Comparison of ENCODE assay signal across 8 mouse cellular contexts in the genomic region with DNA sequence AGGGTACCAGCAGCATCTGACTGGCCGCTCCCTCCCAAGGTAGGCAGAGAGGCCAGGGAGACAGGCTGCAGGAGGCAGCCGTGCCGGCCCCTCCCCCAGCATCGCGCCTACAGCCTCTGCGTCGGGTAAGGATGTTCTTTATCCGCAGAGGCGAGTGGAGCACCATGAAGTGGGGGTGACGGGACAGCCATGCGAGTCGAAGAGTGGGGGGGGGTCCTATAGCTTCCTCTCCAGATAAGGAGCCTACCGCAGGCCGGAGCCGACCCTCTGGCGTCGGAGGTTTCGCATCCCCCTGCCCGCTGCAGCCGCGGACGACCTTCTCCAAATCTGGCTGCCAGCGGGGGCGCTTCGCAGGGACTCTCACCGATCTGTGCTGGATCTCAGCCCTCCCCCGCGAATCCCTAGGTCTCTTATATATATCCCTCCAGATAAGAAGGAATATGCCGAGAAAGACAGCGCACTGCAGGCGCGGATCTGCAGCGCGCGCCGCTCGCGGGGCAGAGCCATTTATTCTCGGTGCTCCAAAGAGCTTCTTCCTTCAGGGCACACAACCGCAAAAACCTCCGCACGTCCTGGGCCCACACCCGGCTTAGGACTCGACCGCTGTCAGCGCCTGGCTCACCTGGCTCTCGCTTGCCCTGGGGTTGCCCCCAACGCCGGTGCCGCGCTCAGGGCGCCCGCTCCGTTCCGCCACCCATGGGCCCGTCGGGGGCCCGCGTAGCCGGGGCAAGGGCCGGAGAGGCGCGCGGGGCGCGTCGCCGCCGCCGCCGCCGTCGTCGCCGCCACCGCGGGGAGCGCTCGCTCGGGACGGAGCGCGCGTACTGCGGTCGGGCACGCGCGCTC. TPM values are rescaled to one million over a fixed set of nuclear protein-coding genes. Genes with fewer than 3 reads are reported as not detected.
DNase-seq lines count a peak whose midpoint lies in the region; ATAC-seq and TF ChIP-seq lines count a peak whose summit lies in the region.

No protein-coding gene starts in this region.

- no peaks in the 10 kb centered on the region for H3K9me3 ChIP-seq in embryonic facial prominence, embryonic 14.5 days (ENCODE audit: control insufficient read depth, low read length)
- H3K9me3 ChIP-seq in hindbrain, embryonic 12.5 days (replicated peaks): no peaks in the 10 kb centered on the region
- no peaks in the 10 kb centered on the region for H3K9me3 ChIP-seq in limb, embryonic 12.5 days
- no peaks in the 10 kb centered on the region for H3K9me3 ChIP-seq in midbrain, postnatal 0 days (ENCODE audit: low read length)

- peak overlapping the region; percentile 83 for H3K9ac ChIP-seq in embryonic facial prominence, embryonic 14.5 days (ENCODE audit: low read depth, low read length)
- peak overlapping the region; percentile 92 for H3K9ac ChIP-seq in hindbrain, embryonic 12.5 days
- H3K9ac ChIP-seq in limb, embryonic 12.5 days (replicated peaks): peak overlapping the region; percentile 63
- H3K9ac ChIP-seq in midbrain, postnatal 0 days (replicated peaks; ENCODE audit: low read length, poor library complexity, severe bottlenecking): peak overlapping the region; percentile 93

- H3K4me1 ChIP-seq in embryonic facial prominence, embryonic 14.5 days (ENCODE audit: control insufficient read depth, insufficient read depth, low read length): peaks cover 3% of the 10 kb centered on the region
- H3K4me1 ChIP-seq in hindbrain, embryonic 12.5 days: peaks cover 59% of the 10 kb centered on the region
- H3K4me1 ChIP-seq in limb, embryonic 12.5 days (replicated peaks): peaks cover 20% of the 10 kb centered on the region
- H3K4me1 ChIP-seq in midbrain, postnatal 0 days (ENCODE audit: insufficient read depth, low read length): peaks cover 44% of the 10 kb centered on the region

- H3K27me3 ChIP-seq in embryonic facial prominence, embryonic 14.5 days (replicated peaks; ENCODE audit: control insufficient read depth, insufficient read depth, low read length): peaks cover 81% of the 10 kb centered on the region
- peaks cover 37% of the 10 kb centered on the region for H3K27me3 ChIP-seq in hindbrain, embryonic 12.5 days
- peaks cover 93% of the 10 kb centered on the region for H3K27me3 ChIP-seq in limb, embryonic 12.5 days
- H3K27me3 ChIP-seq in midbrain, postnatal 0 days (ENCODE audit: insufficient read depth, low read length): no peaks in the 10 kb centered on the region

- peak overlapping the region; percentile 92 for H3K4me2 ChIP-seq in embryonic facial prominence, embryonic 14.5 days (ENCODE audit: low read depth, low read length)
- peak overlapping the region; percentile 84 for H3K4me2 ChIP-seq in hindbrain, embryonic 12.5 days (replicated peaks)
- H3K4me2 ChIP-seq in limb, embryonic 12.5 days: peak overlapping the region; percentile 92
- peak overlapping the region; percentile 98 for H3K4me2 ChIP-seq in midbrain, postnatal 0 days (ENCODE audit: low read depth, low read length, poor library complexity, severe bottlenecking)

- peak; percentile 20 for TF ChIP-seq CTCF in midbrain, postnatal 0 days (IDR thresholded peaks at IDR 0.05)

- peak overlapping the region; percentile 44; the same call in 1 of the 2 replicates for H3K27ac ChIP-seq in embryonic facial prominence, embryonic 14.5 days (replicated peaks; ENCODE audit: low read depth, low read length)
- H3K27ac ChIP-seq in hindbrain, embryonic 12.5 days: peak overlapping the region; percentile 92
- H3K27ac ChIP-seq in limb, embryonic 12.5 days: no peak overlapping the region
- H3K27ac ChIP-seq in midbrain, postnatal 0 days (ENCODE audit: low read depth, low read length): peak overlapping the region; percentile 95

- peak; percentile 96 for DNase-seq in heart, adult 11 months
- no peak for DNase-seq in heart, adult 8-10 months (ENCODE audit: low spot score)
- peak; percentile 47 for DNase-seq in Muller cell, postnatal 12 days (ENCODE audit: inconsistent ontology term)
- no peak for DNase-seq in embryonic facial prominence, embryonic 14.5 days (ENCODE audit: low spot score)
- DNase-seq in midbrain, postnatal 0 days (ENCODE audit: low spot score): no peak
- peak; percentile 40 for DNase-seq in yolk sac, embryonic 10.5 days (ENCODE audit: low spot score)

- ATAC-seq in embryonic facial prominence, embryonic 14.5 days (ENCODE audit: low read depth): peak; percentile 34
- ATAC-seq in hindbrain, embryonic 12.5 days (ENCODE audit: low FRiP score): peak; percentile 46
- no peak for ATAC-seq in limb, embryonic 12.5 days (ENCODE audit: insufficient number of reproducible peaks, insufficient read depth, low FRiP score, low TSS enrichment, low read depth)
- peak; percentile 29; the same call in 1 of the 2 replicates for ATAC-seq in midbrain, postnatal 0 days (ENCODE audit: low FRiP score)

- no peaks in the 10 kb centered on the region for H3K36me3 ChIP-seq in embryonic facial prominence, embryonic 14.5 days (ENCODE audit: control insufficient read depth, insufficient read depth, low read length)
- no peaks in the 10 kb centered on the region for H3K36me3 ChIP-seq in hindbrain, embryonic 12.5 days
- H3K36me3 ChIP-seq in limb, embryonic 12.5 days: no peaks in the 10 kb centered on the region
- H3K36me3 ChIP-seq in midbrain, postnatal 0 days (ENCODE audit: insufficient read depth, low read length): peaks cover 3% of the 10 kb centered on the region; the same call in 1 of the 2 replicates

- 0% methylated on average over 47 of the region's 89 CpGs for WGBS in embryonic facial prominence, embryonic 14.5 days
- under 1% methylated on average over 46 of the region's 89 CpGs for WGBS in hindbrain, embryonic 12.5 days
- 1% methylated on average over 89 of the region's 89 CpGs for WGBS in limb, embryonic 12.5 days
- WGBS in midbrain, postnatal 0 days: under 1% methylated on average over 61 of the region's 89 CpGs

- peak overlapping the region; percentile 71 for H3K4me3 ChIP-seq in embryonic facial prominence, embryonic 14.5 days (ENCODE audit: low read depth, low read length)
- H3K4me3 ChIP-seq in hindbrain, embryonic 12.5 days: peak overlapping the region; percentile 86
- H3K4me3 ChIP-seq in limb, embryonic 12.5 days (replicated peaks): peak overlapping the region; percentile 69
- H3K4me3 ChIP-seq in midbrain, postnatal 0 days (ENCODE audit: low read depth, low read length): peak overlapping the region; percentile 85

RNA-seq across cellular contexts. Expression of gene Dusp8, which starts 1.1 kb away (rescaled TPM):
- 10 to 100 TPM; 26.3 to 48.9 (median 37.9) TPM for total RNA-seq in heart, adult 8-10 months (2022)
- 7.1 and 11.1 TPM in 2 replicates for polyA plus RNA-seq in embryonic facial prominence, embryonic 14.5 days (2014; fragmentation: Nextera tagmentation; extraction: Ambion mirVana)
- polyA plus RNA-seq in hindbrain, embryonic 12.5 days (2016; fragmentation: Nextera tagmentation; extraction: Ambion mirVana): 49.1 and 53.8 TPM in 2 replicates
- polyA plus RNA-seq in limb, embryonic 12.5 days (2016; fragmentation: Nextera tagmentation; extraction: Ambion mirVana): 0.88 and 1.0 TPM in 2 replicates
- total RNA-seq in midbrain, postnatal 0 days (2014; rRNA removed): 144 and 175 TPM in 2 replicates
- 94.2 and 99.9 TPM in 2 replicates for polyA plus RNA-seq in midbrain, postnatal 0 days (2015; fragmentation: Nextera tagmentation; extraction: Ambion mirVana)

RNA-seq across cellular contexts. Expression of gene Gm45618, which starts 26.0 kb away (rescaled TPM):
- not detected for total RNA-seq in heart, adult 8-10 months (2022)
- 0.28 TPM in 1 of 2 replicates, not detected in the other for polyA plus RNA-seq in embryonic facial prominence, embryonic 14.5 days (2014; fragmentation: Nextera tagmentation; extraction: Ambion mirVana)
- polyA plus RNA-seq in hindbrain, embryonic 12.5 days (2016; fragmentation: Nextera tagmentation; extraction: Ambion mirVana): not detected in 2 replicates
- polyA plus RNA-seq in limb, embryonic 12.5 days (2016; fragmentation: Nextera tagmentation; extraction: Ambion mirVana): not detected in 2 replicates
- total RNA-seq in midbrain, postnatal 0 days (2014; rRNA removed): not detected in 2 replicates
- polyA plus RNA-seq in midbrain, postnatal 0 days (2015; fragmentation: Nextera tagmentation; extraction: Ambion mirVana): not detected in 2 replicates

RNA-seq across cellular contexts. Expression of gene Mob2, which starts 33.7 kb away (rescaled TPM):
- 10 to 100 TPM; 45.2 to 53.5 (median 46.9) TPM for total RNA-seq in heart, adult 8-10 months (2022)
- 65.8 and 68.4 TPM in 2 replicates for polyA plus RNA-seq in embryonic facial prominence, embryonic 14.5 days (2014; fragmentation: Nextera tagmentation; extraction: Ambion mirVana)
- 48.0 and 48.8 TPM in 2 replicates for polyA plus RNA-seq in hindbrain, embryonic 12.5 days (2016; fragmentation: Nextera tagmentation; extraction: Ambion mirVana)
- 62.2 and 64.1 TPM in 2 replicates for polyA plus RNA-seq in limb, embryonic 12.5 days (2016; fragmentation: Nextera tagmentation; extraction: Ambion mirVana)
- 27.4 and 31.6 TPM in 2 replicates for total RNA-seq in midbrain, postnatal 0 days (2014; rRNA removed)
- 38.0 and 41.3 TPM in 2 replicates for polyA plus RNA-seq in midbrain, postnatal 0 days (2015; fragmentation: Nextera tagmentation; extraction: Ambion mirVana)

RNA-seq across cellular contexts. Expression of gene Gm39115, which starts 41.3 kb away (rescaled TPM):
- not detected for total RNA-seq in heart, adult 8-10 months (2022)
- not detected in 2 replicates for polyA plus RNA-seq in embryonic facial prominence, embryonic 14.5 days (2014; fragmentation: Nextera tagmentation; extraction: Ambion mirVana)
- not detected in 2 replicates for polyA plus RNA-seq in hindbrain, embryonic 12.5 days (2016; fragmentation: Nextera tagmentation; extraction: Ambion mirVana)
- not detected in 2 replicates for polyA plus RNA-seq in limb, embryonic 12.5 days (2016; fragmentation: Nextera tagmentation; extraction: Ambion mirVana)
- not detected in 2 replicates for total RNA-seq in midbrain, postnatal 0 days (2014; rRNA removed)
- not detected in 2 replicates for polyA plus RNA-seq in midbrain, postnatal 0 days (2015; fragmentation: Nextera tagmentation; extraction: Ambion mirVana)

RNA-seq across cellular contexts. Expression of gene Gm45337, which starts 49.9 kb away (rescaled TPM):
- total RNA-seq in heart, adult 8-10 months (2022): not detected
- polyA plus RNA-seq in embryonic facial prominence, embryonic 14.5 days (2014; fragmentation: Nextera tagmentation; extraction: Ambion mirVana): not detected in 2 replicates
- not detected in 2 replicates for polyA plus RNA-seq in hindbrain, embryonic 12.5 days (2016; fragmentation: Nextera tagmentation; extraction: Ambion mirVana)
- polyA plus RNA-seq in limb, embryonic 12.5 days (2016; fragmentation: Nextera tagmentation; extraction: Ambion mirVana): not detected in 2 replicates
- not detected in 2 replicates for total RNA-seq in midbrain, postnatal 0 days (2014; rRNA removed)
- not detected in 2 replicates for polyA plus RNA-seq in midbrain, postnatal 0 days (2015; fragmentation: Nextera tagmentation; extraction: Ambion mirVana)

Comparison
In these comparisons a context has a peak if more than half of its experiments do, and no peak if none do; other contexts are left out.
1. DNase-seq: peak in heart, adult 11 months (single experiment), Muller cell, postnatal 12 days (single experiment) and yolk sac, embryonic 10.5 days (single experiment); none in heart, adult 8-10 months (single experiment), embryonic facial prominence, embryonic 14.5 days (single experiment) and midbrain, postnatal 0 days (single experiment).
2. Peak in every context shown above with its lines, with median percentiles within 50 percentile points of each other: H3K4me2 ChIP-seq, H3K4me3 ChIP-seq and H3K9ac ChIP-seq.